Mouse (Mus musculus): ENCODE data around the gene Sh2b1.

Gene Sh2b1

DNA sequence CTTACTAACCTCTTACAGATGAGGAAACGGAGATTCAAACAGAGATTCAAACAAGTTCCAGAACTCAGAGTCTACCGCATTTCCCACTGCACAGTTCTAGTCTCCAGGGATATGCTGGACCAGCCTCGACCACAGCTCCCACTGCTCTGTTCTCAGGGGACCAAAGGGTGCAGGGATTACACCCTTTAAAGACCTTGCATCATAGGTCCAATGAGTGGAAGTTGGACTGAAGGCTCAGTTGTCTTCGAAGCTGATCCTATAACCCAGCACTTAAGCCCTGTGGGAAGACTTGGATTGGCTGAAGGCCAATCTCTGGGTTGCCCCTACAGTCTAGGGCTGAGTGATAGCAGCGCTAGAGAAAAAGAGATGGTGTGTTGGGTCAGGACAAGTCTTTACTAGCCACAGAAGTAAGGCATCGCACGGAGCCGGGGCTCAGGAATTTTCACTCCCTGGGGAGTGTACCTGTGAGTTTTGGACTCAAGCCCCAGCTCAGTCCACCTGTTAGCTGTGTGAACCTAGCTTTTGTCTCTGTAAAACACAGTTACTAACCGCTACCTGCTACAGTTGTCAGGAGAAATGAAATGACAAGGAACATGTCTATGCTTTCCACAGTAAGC is 1.6 kb downstream of the Sh2b1 start:
- DNase-seq, result no peak

DNA sequence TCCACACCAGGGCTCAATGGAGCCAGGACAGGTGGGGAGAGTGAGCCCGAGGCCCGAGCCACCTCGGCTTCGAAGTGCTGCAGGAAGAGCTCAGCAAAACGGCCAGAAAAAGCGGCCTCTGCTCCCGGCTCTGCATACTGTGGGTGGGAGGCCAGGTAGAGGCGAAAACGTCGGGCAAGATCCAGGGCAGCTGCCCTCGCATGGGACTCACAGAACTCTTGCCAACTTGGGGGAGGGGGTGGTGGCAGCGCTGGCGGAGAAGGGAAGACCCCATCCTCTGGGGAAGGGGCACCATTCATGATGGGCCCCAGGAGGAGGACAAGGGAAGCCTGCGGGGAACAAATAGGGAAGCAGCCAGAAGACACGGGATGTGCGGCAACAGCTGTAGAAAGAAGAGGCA is 2.5 kb downstream of the Sh2b1 start:
- no peak for DNase-seq

DNA sequence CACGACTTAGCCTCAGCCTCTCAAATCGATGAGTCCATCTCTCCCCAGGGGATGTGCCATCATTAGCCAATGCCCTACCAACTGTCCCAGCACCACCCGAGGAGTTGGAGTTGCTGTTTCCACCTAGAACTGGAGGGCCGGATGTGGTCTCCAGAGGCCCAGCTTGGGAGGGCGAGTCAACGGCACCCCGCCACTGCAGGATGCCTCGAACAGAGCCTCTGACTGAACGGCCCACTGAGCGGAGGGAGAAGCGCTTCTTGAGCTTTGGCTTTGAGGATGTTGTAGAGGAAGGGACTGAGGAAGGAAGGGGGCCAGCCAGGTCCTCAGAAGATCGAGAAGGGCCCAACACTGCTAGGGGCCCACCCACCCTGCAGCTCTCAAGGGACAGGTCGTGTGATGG is 2.9 kb downstream of the Sh2b1 start:
- DNase-seq, result no peak

DNA sequence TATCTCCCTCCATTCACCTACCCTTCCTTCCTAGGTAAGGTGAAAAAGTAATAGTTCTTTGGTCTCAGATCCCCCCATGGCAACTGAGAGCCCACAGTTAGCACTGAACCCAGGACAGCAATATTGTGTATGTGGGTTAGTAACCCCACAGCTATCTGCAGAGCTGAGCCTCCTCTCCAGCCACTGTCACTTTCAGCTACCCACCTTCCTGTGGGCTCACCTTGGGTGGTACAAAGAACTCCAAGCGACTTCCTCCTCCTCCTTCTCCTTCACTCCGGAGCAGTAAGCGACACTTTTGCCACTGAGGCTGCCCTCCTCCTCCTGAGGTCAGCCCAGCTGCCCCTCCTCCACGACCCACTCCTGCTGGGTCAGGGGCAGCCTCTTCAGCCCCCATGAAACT is 3.4 kb downstream of the Sh2b1 start:
- no peak for DNase-seq

DNA sequence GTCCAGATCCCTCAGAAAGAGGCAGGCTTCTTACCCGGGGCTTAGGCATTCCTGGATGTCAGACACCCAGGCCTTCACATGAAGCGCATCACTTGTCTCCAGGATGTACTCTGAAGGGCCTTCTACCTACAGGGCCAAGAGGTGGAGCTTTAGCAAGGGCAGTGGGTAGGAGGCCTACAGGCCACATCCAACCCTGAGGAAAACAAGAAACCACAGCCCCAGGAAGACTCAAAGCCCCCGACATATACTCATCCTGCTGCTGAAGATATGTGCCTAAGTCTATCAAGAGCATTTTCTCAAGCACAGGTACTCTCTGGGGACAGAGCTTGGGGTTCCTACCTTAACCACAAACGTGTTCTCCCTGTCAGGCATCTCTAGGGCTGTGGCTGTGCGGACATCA is 3.9 kb downstream of the Sh2b1 start:
- no peak for DNase-seq

DNA sequence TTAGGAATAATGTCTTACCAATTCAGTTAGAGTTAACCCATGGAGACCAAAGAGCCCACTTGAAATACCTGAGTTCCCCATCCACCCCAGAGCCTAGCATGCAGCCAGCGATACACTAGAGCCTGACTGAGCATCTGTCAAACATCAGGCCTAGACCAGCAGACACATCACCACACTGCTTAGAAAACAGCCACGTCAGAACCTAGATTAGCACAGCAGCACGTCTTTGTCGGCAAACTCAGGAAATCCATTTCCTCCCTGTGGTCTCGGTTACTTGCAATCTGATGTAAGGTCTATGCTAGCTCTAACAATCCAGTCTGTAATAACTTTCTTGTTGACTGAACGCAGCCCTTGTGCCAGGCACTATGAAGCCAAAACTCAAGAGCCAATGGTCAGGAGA is 5.1 kb downstream of the Sh2b1 start:
- DNase-seq, result no peak

DNA sequence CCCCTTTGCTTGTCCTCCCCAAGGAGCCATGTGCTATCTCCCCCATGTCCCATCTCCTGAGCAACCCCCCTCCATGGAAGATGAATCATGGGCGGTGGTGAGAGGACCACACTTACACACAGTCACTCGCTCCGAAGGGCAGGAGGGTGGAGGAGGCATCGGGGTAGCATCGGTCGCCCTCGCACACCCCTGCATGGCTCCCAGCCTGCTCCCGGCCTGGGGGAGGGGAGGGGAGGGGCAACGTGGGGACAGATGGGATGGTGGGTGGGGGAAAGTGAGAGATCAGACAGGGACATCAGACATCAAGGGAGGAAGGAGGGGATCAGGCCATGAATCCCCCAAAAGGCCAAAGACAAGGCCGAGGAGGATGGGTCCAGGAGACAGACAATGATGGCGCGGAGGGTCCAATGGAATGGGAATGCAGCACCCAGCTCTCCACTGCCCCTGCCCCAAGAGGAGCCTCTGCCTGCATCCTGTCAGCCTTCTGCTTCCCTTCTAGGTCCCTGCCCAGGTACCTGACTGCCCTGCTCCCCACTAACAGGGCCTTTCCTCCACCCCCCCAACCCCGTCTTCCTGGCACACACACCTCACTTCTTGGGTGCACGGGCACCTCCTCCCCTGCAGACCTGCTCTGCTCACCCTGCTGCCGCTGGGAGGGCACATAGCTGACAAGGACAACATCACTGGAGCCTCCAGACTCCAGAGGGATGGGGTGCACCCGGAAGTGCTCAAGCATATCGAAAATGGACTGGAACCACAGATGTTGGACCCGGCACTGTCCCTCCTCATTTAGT is 7.2 kb downstream of the Sh2b1 start:
- no peak for DNase-seq

DNA sequence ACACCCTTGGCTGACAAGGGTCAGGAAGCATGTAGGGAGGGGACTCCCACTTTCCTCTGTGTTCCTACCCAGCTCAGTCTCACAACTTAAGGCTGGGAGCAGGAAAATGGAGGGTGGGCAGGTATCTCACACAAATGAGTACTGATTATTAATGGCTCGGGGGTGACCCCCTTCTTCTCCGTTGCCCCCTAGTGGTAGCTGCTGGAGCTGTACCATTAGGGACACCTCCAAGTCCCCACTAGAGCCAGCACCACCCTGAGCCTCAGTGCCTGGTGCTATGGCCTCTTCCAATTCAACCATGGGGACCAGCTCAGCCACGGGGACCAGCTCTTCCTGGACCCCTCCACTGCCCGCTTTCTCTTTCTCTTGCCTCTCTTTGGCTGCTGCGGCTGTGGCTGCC is 8.0 kb downstream of the Sh2b1 start:
- DNase-seq, result peak in 1 of 2 experiments; percentile 41

DNA sequence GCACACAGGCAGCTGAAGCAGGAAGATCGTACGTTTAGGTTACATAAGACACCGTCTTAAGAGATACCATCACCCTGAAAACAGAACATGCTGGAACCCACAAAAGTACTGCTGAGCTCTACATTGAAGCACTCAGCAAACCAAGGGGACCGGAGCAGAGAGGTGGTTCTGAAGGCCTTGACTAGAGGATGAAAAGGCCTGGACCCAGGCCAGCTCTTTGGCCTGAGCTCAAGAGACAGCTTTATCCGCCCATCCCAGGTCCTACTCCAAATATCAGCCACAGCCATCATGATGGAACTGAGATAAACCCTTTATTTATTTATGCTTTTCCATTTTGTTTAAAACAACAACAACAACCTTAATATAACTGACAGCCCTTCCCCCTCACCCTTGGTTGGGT is 8.5 kb downstream of the Sh2b1 start:
- no peak for DNase-seq

DNA sequence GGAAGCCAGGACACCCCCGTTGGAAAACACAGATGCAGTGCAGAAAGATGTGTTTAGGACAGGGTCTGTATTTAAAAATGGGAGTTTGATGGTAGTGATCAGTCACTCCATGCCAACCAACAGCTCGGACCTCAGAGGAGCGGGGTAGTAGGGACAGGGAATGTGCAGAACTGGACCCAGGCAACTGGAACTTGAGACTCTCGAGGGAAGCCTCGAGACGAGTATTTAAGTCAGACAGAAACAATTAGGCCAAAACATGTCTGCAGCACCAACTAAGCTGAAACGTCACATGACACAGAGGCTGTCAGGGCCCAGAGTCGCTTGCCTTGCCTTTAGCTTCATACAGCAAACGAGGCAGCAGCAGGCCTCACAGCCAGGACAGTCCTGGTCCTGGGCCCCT is 9.1 kb downstream of the Sh2b1 start:
- no peak for DNase-seq

DNA sequence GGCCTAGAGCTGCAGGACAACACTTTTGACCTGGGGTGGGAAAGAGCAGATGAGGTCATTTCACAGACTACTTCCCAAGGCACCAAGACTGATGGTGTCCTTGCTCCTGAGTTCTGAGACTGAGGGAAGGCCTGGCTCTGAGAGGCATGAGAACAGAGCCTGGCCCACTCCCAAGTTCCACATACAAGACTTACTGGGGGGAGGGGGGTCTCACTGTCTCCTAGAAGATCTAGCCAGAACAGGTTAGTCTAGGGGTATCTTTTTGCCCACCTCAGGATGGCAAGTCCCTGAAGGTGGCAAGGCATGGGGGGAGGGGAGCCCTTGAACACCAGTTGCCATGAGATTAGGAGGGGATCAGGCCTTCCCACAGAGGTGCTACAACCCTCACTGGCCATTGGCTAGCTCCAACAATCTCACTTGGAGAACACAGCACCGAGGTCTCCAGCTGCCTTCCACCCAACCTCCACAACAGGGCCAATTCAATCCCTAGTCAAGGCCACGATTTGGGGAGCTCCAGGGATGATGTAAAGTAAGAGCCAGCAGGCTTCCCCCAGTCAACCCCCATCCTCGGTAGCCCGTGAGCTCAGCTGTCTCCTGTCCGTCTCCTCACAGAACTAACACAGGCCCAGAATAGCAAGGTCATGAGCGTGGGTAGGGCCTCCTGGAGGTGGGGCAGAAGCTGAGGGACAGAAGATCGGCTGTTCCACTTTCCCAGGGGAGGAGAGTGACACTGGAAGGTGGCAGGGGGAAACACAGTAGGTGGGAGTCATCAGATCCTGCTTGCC is 9.8 kb downstream of the Sh2b1 start:
- DNase-seq, result no peak

DNA sequence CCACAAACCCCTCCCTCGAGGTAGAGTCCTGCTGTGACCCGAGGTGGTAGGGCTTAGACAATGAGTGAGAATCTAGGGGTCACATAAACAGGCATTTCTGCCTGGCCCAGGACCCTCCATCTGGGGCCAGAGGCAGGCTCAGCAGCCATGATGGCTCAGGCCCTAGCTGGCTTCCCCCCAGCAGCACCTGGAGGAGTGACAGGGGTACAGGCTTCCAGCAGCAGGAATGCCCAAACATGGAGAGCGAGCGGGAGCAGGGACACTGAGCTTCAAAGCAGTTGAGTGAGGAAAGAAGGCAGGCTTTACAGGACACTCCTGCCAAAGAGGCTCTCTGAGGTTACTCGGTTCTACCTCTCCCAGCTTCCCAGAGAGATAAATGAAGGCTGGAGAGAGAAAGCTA is 10.4 kb downstream of the Sh2b1 start:
- DNase-seq, result no peak

DNA sequence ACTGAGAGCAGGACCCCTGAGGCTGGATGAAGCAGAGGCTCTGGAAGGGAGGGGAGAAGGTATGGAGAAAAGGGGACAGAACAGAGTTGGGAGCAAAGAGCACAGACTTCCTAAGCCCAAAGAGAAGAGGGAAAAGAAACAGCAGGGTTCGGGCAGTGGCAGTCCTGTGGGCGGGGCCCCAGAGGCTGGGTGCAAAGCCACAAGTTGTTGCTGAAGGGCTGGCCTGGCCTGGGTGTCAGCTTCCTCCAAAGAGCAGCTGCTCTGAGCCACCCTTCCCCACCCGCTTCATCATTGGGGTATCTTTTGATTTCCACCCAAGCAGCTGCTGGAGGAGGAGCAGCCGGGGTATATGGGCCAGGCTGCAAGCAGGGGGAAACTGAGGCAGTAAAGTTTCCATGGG is 11.1 kb downstream of the Sh2b1 start:
- DNase-seq, result no peak

DNA sequence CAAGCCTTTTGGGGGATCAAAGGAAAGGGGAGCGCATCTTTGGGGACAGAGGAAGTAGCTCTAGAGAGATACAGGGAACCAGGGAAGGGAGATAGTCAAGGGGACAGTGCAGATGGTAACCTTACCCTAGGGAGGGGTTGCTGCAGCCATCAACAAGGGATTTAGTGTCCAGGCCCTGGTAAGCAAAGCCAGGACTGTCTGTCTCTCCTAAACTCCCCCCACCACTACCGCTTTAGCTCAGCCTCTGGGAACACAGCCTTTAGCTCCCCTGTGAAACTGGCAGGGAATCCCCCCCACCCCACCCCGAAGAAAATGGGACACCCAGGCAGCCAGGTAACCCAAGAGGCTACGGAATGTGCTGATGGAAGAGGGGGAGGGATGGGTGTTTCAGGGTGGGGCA is 11.7 kb downstream of the Sh2b1 start:
- DNase-seq, result no peak

DNA sequence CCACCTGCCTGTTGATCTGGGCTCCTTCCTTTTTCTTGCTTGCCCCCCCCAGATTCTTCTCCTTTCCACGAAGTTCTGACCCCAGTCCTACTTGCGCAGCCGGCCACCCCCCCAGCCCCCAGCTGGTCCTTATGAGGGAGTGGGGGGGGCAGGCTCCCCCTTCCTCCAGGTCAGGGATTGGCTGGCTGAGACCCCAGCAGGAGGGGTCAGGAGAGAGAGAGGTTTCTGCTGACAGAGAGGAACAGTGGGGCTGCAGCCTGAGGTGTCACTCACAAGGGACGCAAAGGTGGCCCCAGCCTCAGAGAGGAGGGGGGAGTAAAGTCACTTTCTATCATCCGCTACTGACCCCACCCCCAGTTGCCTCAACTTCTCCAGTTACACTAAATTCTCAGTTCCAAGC is 12.2 kb downstream of the Sh2b1 start, which contains the start of gene Atp2a1:
Atp2a1 (minus strand) TSS at position 105 of the 400 bp plus-strand sequence.
- DNase-seq, result no peak

DNA sequence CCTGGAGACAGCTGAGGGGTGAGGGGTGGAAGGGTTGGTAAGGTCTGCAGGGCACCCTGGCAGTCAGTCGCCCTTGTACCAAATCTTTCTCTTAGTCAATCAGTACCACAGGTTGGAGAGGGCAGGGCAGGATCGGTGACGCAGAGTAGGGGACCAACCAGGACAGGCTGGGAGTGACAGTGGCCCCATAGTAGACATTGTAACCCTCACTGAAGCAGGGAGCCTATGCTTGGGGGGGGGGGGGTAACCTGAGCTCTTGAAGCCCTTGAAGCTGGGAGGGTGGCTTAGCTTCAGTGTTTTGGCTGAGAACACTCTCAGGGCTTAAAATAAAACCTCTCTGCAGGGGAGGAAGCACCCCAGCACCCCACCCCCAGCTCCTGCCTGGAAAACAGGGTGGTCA is 13.6 kb downstream of the Sh2b1 start:
- DNase-seq, result no peak

DNA sequence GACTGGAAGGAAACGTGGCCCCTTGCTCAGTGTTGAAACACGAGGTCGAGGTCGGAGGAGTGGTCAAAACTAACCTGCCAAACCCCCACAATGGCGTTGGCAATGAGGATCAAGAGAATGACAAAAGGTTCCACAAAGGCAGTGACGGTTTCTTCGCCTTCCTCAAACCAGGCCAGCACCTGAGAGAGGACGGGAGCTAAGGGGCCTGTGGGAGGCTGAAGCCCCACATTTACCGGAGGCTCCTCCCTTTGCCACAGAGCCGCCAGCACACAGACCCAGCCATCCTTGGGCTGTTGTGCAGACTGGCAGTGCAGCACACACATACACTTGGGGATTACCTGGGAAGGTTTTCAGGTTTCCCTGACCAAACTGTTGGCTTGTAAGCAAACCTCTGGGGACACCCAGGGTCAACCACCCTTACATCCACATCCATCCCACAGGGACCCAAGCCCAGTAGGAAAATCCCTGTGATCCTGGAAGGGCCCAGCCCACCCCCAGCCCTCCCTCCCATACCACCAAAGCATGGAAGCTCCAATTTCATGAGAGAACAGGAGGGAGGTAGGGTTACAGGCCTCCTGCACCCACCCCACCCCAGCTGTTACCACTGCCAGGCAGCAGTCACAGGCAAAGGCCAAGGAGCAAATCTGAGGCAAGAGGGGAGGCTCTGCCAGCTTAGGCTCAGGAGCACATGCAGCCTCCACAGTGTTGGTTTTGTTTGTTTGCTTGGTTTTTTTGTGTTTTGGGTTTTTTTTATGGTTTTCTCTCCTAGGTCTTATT is 14.4 kb downstream of the Sh2b1 start:
- DNase-seq, result no peak

DNA sequence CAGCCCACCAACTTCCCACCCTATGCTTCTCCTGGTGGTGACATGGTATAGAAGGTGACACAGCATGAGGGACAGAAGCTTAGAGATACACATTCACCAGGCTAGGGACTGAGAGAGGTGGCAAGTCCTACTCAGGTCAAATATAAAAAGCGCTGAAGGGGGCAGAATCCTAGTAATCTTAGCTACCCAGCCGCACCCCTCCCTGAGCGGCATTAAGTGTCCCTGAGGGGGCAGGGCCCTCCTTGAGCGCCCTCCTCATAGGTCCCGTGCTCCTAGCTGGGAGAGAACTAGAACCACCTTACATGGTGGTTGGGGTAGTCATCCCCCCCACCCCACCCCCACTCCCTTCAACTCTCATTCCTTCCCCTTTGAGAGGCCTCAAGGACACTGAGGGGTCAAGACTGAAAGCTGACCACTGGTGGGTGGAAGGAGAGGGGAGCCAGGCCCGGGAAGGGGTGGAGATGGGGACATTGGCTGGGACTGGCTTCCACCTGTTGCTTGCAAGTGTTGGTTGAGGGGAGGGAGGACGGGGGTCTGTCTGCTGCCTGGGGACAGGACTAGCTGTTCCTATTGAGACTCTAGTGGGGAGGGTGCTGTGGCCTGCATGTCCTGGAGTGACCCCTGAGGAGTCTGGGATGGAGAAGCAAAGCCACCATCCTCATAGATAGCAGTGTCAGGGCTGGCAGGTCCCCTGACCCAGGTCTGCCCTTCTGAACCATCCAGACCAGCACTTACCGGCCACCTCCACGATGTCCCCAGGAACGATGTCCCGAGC is 16.2 kb downstream of the Sh2b1 start:
- no peak for DNase-seq

DNA sequence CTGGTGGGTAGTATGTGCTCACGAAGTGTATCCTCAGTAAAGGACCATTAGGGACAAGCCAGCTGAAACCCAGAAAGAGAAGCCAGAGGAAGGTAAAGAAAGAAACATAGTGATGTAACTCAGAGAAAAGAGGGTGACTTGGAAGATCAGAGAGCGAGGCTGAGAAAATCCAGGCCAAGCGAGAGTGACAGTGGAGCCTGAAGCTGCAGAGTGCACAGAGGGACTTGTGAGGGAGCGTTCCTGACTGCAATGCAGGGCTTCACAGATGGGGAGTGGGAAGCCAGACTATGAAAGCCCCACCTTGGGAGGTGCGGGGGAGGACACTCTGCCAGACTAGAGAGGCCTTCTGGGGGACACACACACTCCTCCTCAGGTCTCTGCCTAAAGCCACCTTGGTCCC is 17.0 kb downstream of the Sh2b1 start:
- no peak for DNase-seq

DNA sequence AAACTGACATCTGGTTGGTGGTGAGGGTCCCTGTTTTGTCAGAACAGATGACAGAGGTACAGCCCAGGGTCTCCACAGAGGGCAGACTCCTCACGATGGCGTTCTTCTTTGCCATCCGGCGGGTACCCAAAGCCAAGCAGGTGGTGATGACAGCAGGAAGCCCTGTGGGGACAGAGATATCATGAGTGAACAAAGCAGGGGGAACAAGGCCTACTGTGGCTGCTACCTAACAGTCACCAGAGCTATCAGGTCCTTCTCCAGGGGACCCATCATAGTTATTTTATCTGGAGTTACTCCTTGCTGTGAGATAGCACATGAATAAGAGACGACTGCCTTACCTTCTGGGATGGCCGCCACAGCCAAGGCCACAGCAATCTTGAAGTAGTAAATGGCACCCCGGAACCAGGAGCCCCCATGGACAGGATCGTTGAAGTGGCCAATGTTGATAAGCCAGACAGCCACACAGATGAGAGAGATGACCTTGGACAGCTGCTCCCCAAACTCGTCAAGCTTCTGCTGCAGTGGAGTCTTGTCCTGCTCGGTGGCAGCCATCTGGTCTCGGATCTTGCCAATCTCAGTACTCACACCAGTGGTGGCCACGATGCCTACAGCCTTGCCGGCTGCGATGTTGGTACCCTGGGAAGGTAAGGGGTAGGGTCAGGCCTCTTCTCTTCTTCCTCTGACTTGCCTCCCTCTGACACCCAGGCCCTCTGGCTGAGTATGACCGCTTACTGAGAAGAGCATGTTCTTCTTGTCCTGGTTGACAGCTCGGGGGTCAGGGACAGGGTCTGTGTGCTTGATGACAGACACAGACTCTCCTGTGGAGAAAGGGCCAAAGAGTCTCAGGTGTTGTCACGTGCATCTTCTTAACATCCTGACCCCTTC is 18.6 kb downstream of the Sh2b1 start:
- no peak for DNase-seq

DNA sequence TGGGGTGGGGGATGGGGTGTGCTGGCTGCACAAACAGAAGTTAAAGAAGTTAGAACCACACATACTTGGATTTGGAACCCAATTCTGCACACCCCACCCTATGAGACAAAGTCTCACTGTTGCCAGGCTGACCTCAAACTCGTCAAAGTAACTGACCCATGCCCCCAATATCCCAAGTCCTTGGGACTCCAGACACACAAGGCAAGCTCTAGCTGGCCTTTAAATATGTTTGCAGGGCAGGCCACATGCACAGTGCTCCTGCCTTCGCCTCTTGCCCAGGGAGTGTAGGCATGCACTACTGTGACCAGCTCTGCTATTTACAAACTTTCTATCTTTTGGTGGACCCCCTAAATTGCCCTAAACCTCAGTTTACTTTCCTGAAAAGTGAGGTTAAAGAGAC is 20.0 kb downstream of the Sh2b1 start:
- DNase-seq, result no peak

Data from kidney, adult 8-10 months (tissue).